Mouse (Mus musculus): ENCODE measurements at regions not wholly inside any gene's neighbourhood (a gene's known extent, or its start where the extent isn't known, plus 50 kb on each side); places are given as distances from the start of the nearest gene placed in this dataset.

- DNase-seq (ENCODE audit: low read depth, low spot score), result no peak
Measured at GRCm38 (mm10) chr16:77704726-77705125, 102.8 kb upstream of the Gm11146 start.

- DNase-seq (ENCODE audit: low read depth, low spot score), result no peak
Measured at GRCm38 (mm10) chr16:77695443-77695842, 93.5 kb upstream of the Gm11146 start.

GRCm38 (mm10) chr16:77687056-77687839 lies 85.4 kb upstream of the Gm11146 start:
- no peak for DNase-seq (ENCODE audit: low read depth, low spot score)

GRCm38 (mm10) chr16:77685651-77686190 lies 83.8 kb upstream of the Gm11146 start:
- DNase-seq (ENCODE audit: low read depth, low spot score), result no peak

GRCm38 (mm10) chr16:77684521-77684920 lies 82.6 kb upstream of the Gm11146 start:
- no peak for DNase-seq (ENCODE audit: low read depth, low spot score)

GRCm38 (mm10) chr16:77679234-77679633 lies 77.3 kb upstream of the Gm11146 start:
- DNase-seq (ENCODE audit: low read depth, low spot score), result no peak

- DNase-seq (ENCODE audit: low read depth, low spot score), result no peak
Measured at GRCm38 (mm10) chr16:77676805-77677204, 74.9 kb upstream of the Gm11146 start.

GRCm38 (mm10) chr16:77675885-77676597 lies 74.1 kb upstream of the Gm11146 start:
- DNase-seq (ENCODE audit: low read depth, low spot score), result no peak

GRCm38 (mm10) chr16:77671253-77671652 lies 69.4 kb upstream of the Gm11146 start:
- no peak for DNase-seq (ENCODE audit: low read depth, low spot score)

- DNase-seq (ENCODE audit: low read depth, low spot score), result no peak
Measured at GRCm38 (mm10) chr16:77665781-77666180, 63.9 kb upstream of the Gm11146 start.

GRCm38 (mm10) chr16:77662107-77662518 lies 60.2 kb upstream of the Gm11146 start:
- DNase-seq (ENCODE audit: low read depth, low spot score), result no peak

GRCm38 (mm10) chr16:77653306-77653705 lies 51.4 kb upstream of the Gm11146 start:
- no peak for DNase-seq (ENCODE audit: low read depth, low spot score)

All from ZHBTc4 (cell line).